Mouse (Mus musculus) testis, adult 2 months (tissue): ENCODE results near the gene Coro2b.
A peak's percentile ranks its signal among the peaks of the same experiment; 100 is the strongest.

Source experiments
- CTCF ChIP-seq: fragments of 200-500 bp; IDR thresholded peaks from 2 replicates; pipeline ENCODE4 v1.5.1; 2012; ENCODE audit warnings: low read depth, mild to moderate bottlenecking, inconsistent platforms, low read length, moderate library complexity; ENCODE audit not compliant: control insufficient read depth, insufficient read depth, insufficient replicate concordance
- POLR2A ChIP-seq: fragments of 200-500 bp; IDR thresholded peaks from 2 replicates; pipeline ENCODE4 v1.6.1; 2012; ENCODE audit warnings: low read depth, mild to moderate bottlenecking, inconsistent platforms, low read length, moderate library complexity; ENCODE audit not compliant: control insufficient read depth

GRCm38 (mm10) chr9:62515138-62515537, 21.7 kb downstream of the Coro2b start:
- no peak for TF ChIP-seq CTCF
- TF ChIP-seq POLR2A: 0 out of 2 replicates have a peak, but pooled peaks have one; percentile 21
